Mouse (Mus musculus): ENCODE measurements around the gene Fut2. TPM values are rescaled to one million over a fixed set of nuclear protein-coding genes. Genes with fewer than 3 reads are reported as not detected.
A peak's percentile ranks its signal among the peaks of the same experiment; 100 is the strongest.

Fut2 gene
- total and polyA plus RNA-seq, 3 experiments: not detected

DNA sequence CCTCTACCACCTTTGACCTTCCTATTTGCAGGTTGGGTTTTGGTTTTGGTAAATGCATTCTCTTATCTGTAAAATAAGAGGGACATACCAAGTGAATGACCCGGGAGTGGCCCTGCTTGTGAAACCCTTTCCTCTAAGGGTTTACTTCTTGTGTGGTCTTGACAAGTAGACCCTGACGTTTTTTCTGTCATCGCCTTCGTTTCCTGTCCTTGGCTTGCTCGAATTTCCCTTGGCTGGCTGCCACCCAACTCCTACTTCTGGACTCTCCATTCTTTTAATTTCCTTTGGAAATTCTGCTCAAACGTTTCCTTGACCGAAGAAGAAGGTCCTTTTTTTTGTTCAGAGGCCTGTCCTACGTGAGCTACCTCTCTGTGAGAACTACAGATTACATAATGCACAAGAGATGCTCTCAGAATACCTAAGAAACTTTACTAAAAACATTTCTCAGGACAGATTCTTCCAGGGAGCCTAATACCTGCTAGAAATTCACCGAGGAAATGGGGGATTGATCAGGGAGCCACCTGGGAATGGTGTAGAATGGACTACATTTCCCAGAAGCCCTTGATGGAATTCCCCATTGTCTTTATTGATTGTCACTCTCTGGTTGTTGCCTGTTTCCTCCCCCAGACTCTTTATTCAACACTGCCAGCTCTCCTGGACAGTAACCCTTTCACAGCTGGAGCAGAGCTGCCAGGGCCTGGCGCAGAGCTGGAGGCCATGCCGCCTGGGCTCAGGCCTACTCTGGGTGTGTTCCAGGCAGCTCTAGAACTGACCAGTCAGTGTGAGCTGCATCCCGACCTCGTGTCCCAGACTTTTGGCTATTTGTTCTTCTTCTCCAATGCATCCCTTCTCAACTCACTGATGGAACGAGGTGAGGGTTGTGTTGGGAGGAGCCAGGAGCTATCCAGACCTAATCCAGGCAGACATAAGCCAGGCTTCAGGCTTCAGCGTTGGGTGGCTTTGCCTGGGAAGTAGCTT, 30.2 kb downstream of the Fut2 start:
- H3K27ac ChIP-seq (ENCODE audit: insufficient read depth, low read depth): no peak overlapping the region
- TF ChIP-seq BHLHE40 (IDR thresholded peaks at IDR 0.05; ENCODE audit: low read depth, low read length) (no peak), HCFC1 (IDR thresholded peaks at IDR 0.05; ENCODE audit: low read depth, low read length) (peak; percentile 50)
- H3K4me3 ChIP-seq (replicated peaks in 1 of 3; ENCODE audit: low read depth in 2 of 3, low read length in 2 of 3, poor library complexity in 1 of 3): no peak overlapping the region
- peaks cover 14 to 66% of the 10 kb centered on the region in 2 experiments for H3K4me1 ChIP-seq (ENCODE audit: control insufficient read depth in 1 of 2, insufficient read depth in 2 of 2)
- peaks cover 17% of the 10 kb centered on the region for H3K9me3 ChIP-seq (replicated peaks; ENCODE audit: low read length)
- no peak overlapping the region for H3K9ac ChIP-seq (ENCODE audit: insufficient read depth, low read depth)
- no peak overlapping the region for H3K4me2 ChIP-seq (ENCODE audit: insufficient read depth, low read depth, poor library complexity, severe bottlenecking)
- no peaks in the 10 kb centered on the region for H3K27me3 ChIP-seq (replicated peaks)
- dilution Hi-C loops (cut with MboI; ENCODE audit: extremely low pct_ligation_motif_present, extremely low pct_unique_long_range_greater_than_20kb, low sequenced_read_pairs) (no loop called here), in situ Hi-C loops (cut with MboI; ENCODE audit: low pct_ligation_motif_present, low pct_unique_long_range_greater_than_20kb, low sequenced_read_pairs) (loop anchor here (5.0 kb wide), 1 partner anchor 46 kb away; the partner anchor contains the start of gene Ntn5)
- peak; percentile 21 for DNase-seq (ENCODE audit: extremely low read depth)
- H3K79me2 ChIP-seq (replicated peaks; ENCODE audit: control insufficient read depth, extremely low read depth, insufficient read depth, poor library complexity, severe bottlenecking): no peaks in the 10 kb centered on the region
- H3K36me3 ChIP-seq (replicated peaks in 1 of 2; ENCODE audit: control insufficient read depth in 1 of 2, insufficient read depth in 1 of 2, low read length in 1 of 2): peaks cover 0 to 22% of the 10 kb centered on the region in 2 experiments

GRCm38 (mm10) chr7:45634946-45635681, 31.1 kb downstream of the Fut2 start:
- H3K4me3 ChIP-seq (replicated peaks in 1 of 3; ENCODE audit: low read depth in 2 of 3, low read length in 2 of 3, poor library complexity in 1 of 3): peak overlapping the region in 1 of 3 experiments; percentile 0
- peak; percentile 76 for TF ChIP-seq ETS1 (conservative IDR thresholded peaks at IDR 0.05; ENCODE audit: low read depth, low read length)
- no peak for TF ChIP-seq KAT2A (IDR thresholded peaks at IDR 0.05; ENCODE audit: insufficient replicate concordance, low read length)
- TF ChIP-seq SIN3A (IDR thresholded peaks at IDR 0.05; ENCODE audit: low read length): no peak
- 0 out of 2 replicates have a peak, but pooled peaks have one; percentile 13 for TF ChIP-seq TCF12 (IDR thresholded peaks at IDR 0.05; ENCODE audit: low read depth, low read length)
- peak; percentile 58 for TF ChIP-seq HCFC1 (IDR thresholded peaks at IDR 0.05; ENCODE audit: low read depth, low read length)
- TF ChIP-seq E2F4 (IDR thresholded peaks at IDR 0.05; ENCODE audit: insufficient replicate concordance, low read depth, low read length): 0 out of 2 replicates have a peak, but pooled peaks have one; percentile 46
- peak; percentile 79 for TF ChIP-seq MEF2A (IDR thresholded peaks at IDR 0.05; ENCODE audit: borderline replicate concordance, low read depth, low read length)
- peak; percentile 53; the same call in 1 of the 2 replicates for TF ChIP-seq GABPA (IDR thresholded peaks at IDR 0.05; ENCODE audit: insufficient replicate concordance, low read depth, low read length)
- 0 out of 2 replicates have a peak, but pooled peaks have one; percentile 35 for TF ChIP-seq TBP (conservative IDR thresholded peaks at IDR 0.05; ENCODE audit: low read depth, low read length)
- TF ChIP-seq JUND (conservative IDR thresholded peaks at IDR 0.05; ENCODE audit: low read depth, low read length): peak; percentile 80
- peak; percentile 90 for TF ChIP-seq JUN (IDR thresholded peaks at IDR 0.05; ENCODE audit: insufficient read depth, low read depth, low read length)
- TF ChIP-seq PAX5 (IDR thresholded peaks at IDR 0.05; ENCODE audit: low read length): no peak
- TF ChIP-seq MYC (IDR thresholded peaks at IDR 0.05; ENCODE audit: low read depth, low read length): 0 out of 2 replicates have a peak, but pooled peaks have one; percentile 34
- TF ChIP-seq ZNF384 (IDR thresholded peaks at IDR 0.05; ENCODE audit: low read depth, low read length): peak; percentile 64
- peak; percentile 66 for TF ChIP-seq ELF1 (IDR thresholded peaks at IDR 0.05; ENCODE audit: low read depth, low read length)
- no peak for TF ChIP-seq MAFK (IDR thresholded peaks at IDR 0.05; ENCODE audit: insufficient replicate concordance, low read length)
- TF ChIP-seq RAD21 (IDR thresholded peaks at IDR 0.05; ENCODE audit: low read depth, low read length): no peak
- peak; percentile 60 for TF ChIP-seq IRF4 (IDR thresholded peaks at IDR 0.05; ENCODE audit: low read depth, low read length)
- no peak for TF ChIP-seq USF2 (conservative IDR thresholded peaks at IDR 0.05; ENCODE audit: low read depth, low read length)
- TF ChIP-seq POLR2AphosphoS2 (IDR thresholded peaks at IDR 0.05; ENCODE audit: low read depth, low read length): no peak
- TF ChIP-seq MAZ (IDR thresholded peaks at IDR 0.05; ENCODE audit: low read depth, low read length): no peak
- H3K27me3 ChIP-seq (replicated peaks): no peaks in the 10 kb centered on the region
- H3K9me3 ChIP-seq (replicated peaks; ENCODE audit: low read length): peaks cover 23% of the 10 kb centered on the region
- peaks cover 0 to 25% of the 10 kb centered on the region in 2 experiments for H3K36me3 ChIP-seq (replicated peaks in 1 of 2; ENCODE audit: control insufficient read depth in 1 of 2, insufficient read depth in 1 of 2, low read length in 1 of 2)
- dilution Hi-C loops (cut with MboI; ENCODE audit: extremely low pct_ligation_motif_present, extremely low pct_unique_long_range_greater_than_20kb, low sequenced_read_pairs): no loop called here
- peak overlapping the region; percentile 41 for H3K27ac ChIP-seq (ENCODE audit: insufficient read depth, low read depth)
- no peak overlapping the region for H3K9ac ChIP-seq (ENCODE audit: insufficient read depth, low read depth)
- H3K4me1 ChIP-seq (ENCODE audit: control insufficient read depth in 1 of 2, insufficient read depth in 2 of 2): peaks cover 14 to 57% of the 10 kb centered on the region in 2 experiments
- peak; percentile 80 for DNase-seq (ENCODE audit: extremely low read depth)
- in situ Hi-C loops (cut with MboI; ENCODE audit: low pct_ligation_motif_present, low pct_unique_long_range_greater_than_20kb, low sequenced_read_pairs): loop anchor here (5.0 kb wide), 1 partner anchor 47 kb away; the partner anchor contains the start of gene Ntn5
- no peak overlapping the region for H3K4me2 ChIP-seq (ENCODE audit: insufficient read depth, low read depth, poor library complexity, severe bottlenecking)
- H3K79me2 ChIP-seq (replicated peaks; ENCODE audit: control insufficient read depth, extremely low read depth, insufficient read depth, poor library complexity, severe bottlenecking): no peaks in the 10 kb centered on the region
